Comparison of ENCODE assay signal across 7 mouse cellular contexts in the genomic region with DNA sequence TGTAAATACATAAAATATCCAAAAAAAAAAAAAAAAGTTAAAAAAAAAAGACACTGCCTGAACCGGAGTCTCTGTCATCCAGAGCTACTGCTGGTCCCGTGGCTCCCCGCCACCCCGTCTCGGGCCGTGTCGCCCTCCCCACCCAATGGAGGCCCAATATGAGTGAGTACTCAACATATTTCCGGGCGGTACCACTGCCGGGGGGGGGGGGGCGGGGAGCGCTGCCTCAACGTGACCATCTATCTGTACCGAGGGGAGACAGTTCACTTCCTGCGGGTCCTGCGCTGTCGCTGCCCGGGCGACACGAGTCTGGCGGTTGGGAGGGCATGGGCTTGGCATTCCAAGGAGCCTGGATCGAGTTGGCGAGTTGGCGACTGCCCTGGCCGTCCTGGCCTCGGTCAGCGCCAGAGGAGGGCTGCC. TPM values are rescaled to one million over a fixed set of nuclear protein-coding genes. Genes with fewer than 3 reads are reported as not detected.
DNase-seq lines count a peak whose midpoint lies in the region; ATAC-seq and TF ChIP-seq lines count a peak whose summit lies in the region.

No protein-coding gene starts in this region.

- H3K36me3 ChIP-seq in embryonic facial prominence, embryonic 11.5 days (replicated peaks; ENCODE audit: control insufficient read depth, insufficient read depth, low read depth, low read length), result no peaks in the 10 kb centered on the region
- H3K36me3 ChIP-seq in intestine, embryonic 14.5 days (ENCODE audit: control insufficient read depth, insufficient read depth, low read length), result no peaks in the 10 kb centered on the region
- no peaks in the 10 kb centered on the region for H3K36me3 ChIP-seq in midbrain, embryonic 13.5 days

- H3K4me1 ChIP-seq in lung, adult 2 months (ENCODE audit: control insufficient read depth, insufficient read depth, low read length), result peaks cover 3% of the 10 kb centered on the region
- H3K4me1 ChIP-seq in embryonic facial prominence, embryonic 11.5 days (ENCODE audit: control insufficient read depth, insufficient read depth, low read length), result no peaks in the 10 kb centered on the region
- no peaks in the 10 kb centered on the region for H3K4me1 ChIP-seq in intestine, embryonic 14.5 days (replicated peaks; ENCODE audit: control insufficient read depth, insufficient read depth, low read length)
- no peaks in the 10 kb centered on the region for H3K4me1 ChIP-seq in midbrain, embryonic 13.5 days (replicated peaks)

- H3K27me3 ChIP-seq in embryonic facial prominence, embryonic 11.5 days (ENCODE audit: control insufficient read depth, insufficient read depth, low read length), result no peaks in the 10 kb centered on the region
- no peaks in the 10 kb centered on the region for H3K27me3 ChIP-seq in intestine, embryonic 14.5 days (replicated peaks; ENCODE audit: control insufficient read depth, insufficient read depth, low read length)
- H3K27me3 ChIP-seq in midbrain, embryonic 13.5 days, result 0 out of 2 replicates have a peak, but pooled peaks cover 6% of the 10 kb centered on the region

- H3K9me3 ChIP-seq in embryonic facial prominence, embryonic 11.5 days (replicated peaks; ENCODE audit: control insufficient read depth, low read length), result no peaks in the 10 kb centered on the region
- H3K9me3 ChIP-seq in intestine, embryonic 14.5 days (ENCODE audit: control insufficient read depth, low read length), result no peaks in the 10 kb centered on the region
- H3K9me3 ChIP-seq in midbrain, embryonic 13.5 days, result no peaks in the 10 kb centered on the region

- peak; percentile 11; the same call in 1 of the 2 replicates for TF ChIP-seq POLR2A in lung, adult 2 months (IDR thresholded peaks at IDR 0.05; ENCODE audit: borderline replicate concordance, extremely low read depth, low read depth, low read length)

- no peak; the same call in 1 of the 2 replicates for ATAC-seq in embryonic facial prominence, embryonic 11.5 days (replicated peaks; ENCODE audit: insufficient number of reproducible peaks, low FRiP score, low TSS enrichment, low read depth)
- ATAC-seq in intestine, embryonic 14.5 days (replicated peaks; ENCODE audit: low FRiP score, low TSS enrichment, low read depth), result 0 out of 2 replicates have a peak, but pooled peaks have one; percentile 27
- peak; percentile 37; the same call in 1 of the 2 replicates for ATAC-seq in midbrain, embryonic 13.5 days

- WGBS in lung, adult 2 months, result 12% methylated on average over 27 of the region's 27 CpGs
- WGBS in embryonic facial prominence, embryonic 11.5 days, result 24% methylated on average over 24 of the region's 27 CpGs
- WGBS in intestine, embryonic 14.5 days, result 33% methylated on average over 21 of the region's 27 CpGs
- WGBS in midbrain, embryonic 13.5 days, result 32% methylated on average over 26 of the region's 27 CpGs

- DNase-seq in lung, adult 2 months, result no peak
- no peak for DNase-seq in lung, adult 18-20 months
- DNase-seq in embryonic facial prominence, embryonic 11.5 days (ENCODE audit: low spot score), result no peak
- DNase-seq in intestine, embryonic 14.5 days (ENCODE audit: low spot score), result no peak
- no peak for DNase-seq in layer of hippocampus, adult 8-10 months (ENCODE audit: low spot score in 2 of 2)
- DNase-seq in left cerebral cortex, adult 8-10 months (ENCODE audit: low spot score in 2 of 2), result no peak

- peak overlapping the region; percentile 60 for H3K4me3 ChIP-seq in lung, adult 2 months (replicated peaks; ENCODE audit: extremely low read depth, low read depth, low read length)
- H3K4me3 ChIP-seq in embryonic facial prominence, embryonic 11.5 days (ENCODE audit: low read depth, low read length), result peak overlapping the region; percentile 18; the same call in 1 of the 2 replicates
- peak overlapping the region; percentile 20 for H3K4me3 ChIP-seq in intestine, embryonic 14.5 days (ENCODE audit: low read depth, low read length)
- peak overlapping the region; percentile 32 for H3K4me3 ChIP-seq in midbrain, embryonic 13.5 days (replicated peaks)

- no peak for TF ChIP-seq CTCF in lung, adult 2 months (IDR thresholded peaks at IDR 0.05; ENCODE audit: insufficient read depth, low read length)

- no peak overlapping the region; the same call in 1 of the 2 replicates for H3K9ac ChIP-seq in embryonic facial prominence, embryonic 11.5 days (replicated peaks; ENCODE audit: low read length)
- no peak overlapping the region; the same call in 1 of the 2 replicates for H3K9ac ChIP-seq in intestine, embryonic 14.5 days (ENCODE audit: low read length)
- H3K9ac ChIP-seq in midbrain, embryonic 13.5 days (replicated peaks), result peak overlapping the region; percentile 14; the same call in 1 of the 2 replicates

- peak overlapping the region; percentile 53 for H3K4me2 ChIP-seq in embryonic facial prominence, embryonic 11.5 days (ENCODE audit: low read depth, low read length)
- peak overlapping the region; percentile 63 for H3K4me2 ChIP-seq in intestine, embryonic 14.5 days (ENCODE audit: low read length)
- peak overlapping the region; percentile 56 for H3K4me2 ChIP-seq in midbrain, embryonic 13.5 days (replicated peaks)

- H3K27ac ChIP-seq in embryonic facial prominence, embryonic 11.5 days (replicated peaks; ENCODE audit: low read depth, low read length), result no peak overlapping the region
- H3K27ac ChIP-seq in intestine, embryonic 14.5 days (ENCODE audit: low read depth), result no peak overlapping the region
- no peak overlapping the region for H3K27ac ChIP-seq in midbrain, embryonic 13.5 days

RNA-seq across cellular contexts. Expression of a gene that starts 15.7 kb away (rescaled TPM):
- polyA plus RNA-seq in lung, adult 2 months (2012; rRNA removed), result 0.83 and 0.98 TPM in 2 replicates
- polyA plus RNA-seq in embryonic facial prominence, embryonic 11.5 days (2014; fragmentation: Nextera tagmentation; extraction: Ambion mirVana), result 0.84 and 0.92 TPM in 2 replicates
- polyA plus RNA-seq in intestine, embryonic 14.5 days (2014; fragmentation: Nextera tagmentation; extraction: Ambion mirVana), result 1.9 and 2.4 TPM in 2 replicates
- polyA plus RNA-seq in midbrain, embryonic 13.5 days (2015; fragmentation: Nextera tagmentation; extraction: Ambion mirVana), result 0.46 and 0.51 TPM in 2 replicates
- total RNA-seq in layer of hippocampus, adult 8-10 months (2022), result 1 to 10 TPM in 2 of 4 experiments, under 1 TPM in 2; 0.68 to 1.5 (median 0.91) TPM
- total RNA-seq in left cerebral cortex, adult 8-10 months (2022), result 1 to 10 TPM in 1 of 4 experiments, under 1 TPM in 3; 0.52 to 1.1 (median 0.65) TPM

RNA-seq across cellular contexts. Expression of a gene that starts 20.6 kb away (rescaled TPM):
- 9.9 and 10.3 TPM in 2 replicates for polyA plus RNA-seq in lung, adult 2 months (2012; rRNA removed)
- polyA plus RNA-seq in embryonic facial prominence, embryonic 11.5 days (2014; fragmentation: Nextera tagmentation; extraction: Ambion mirVana), result 21.4 and 24.7 TPM in 2 replicates
- polyA plus RNA-seq in intestine, embryonic 14.5 days (2014; fragmentation: Nextera tagmentation; extraction: Ambion mirVana), result 25.5 and 26.8 TPM in 2 replicates
- 25.4 and 26.3 TPM in 2 replicates for polyA plus RNA-seq in midbrain, embryonic 13.5 days (2015; fragmentation: Nextera tagmentation; extraction: Ambion mirVana)
- 10 to 100 TPM; 20.4 to 27.7 (median 26.1) TPM for total RNA-seq in layer of hippocampus, adult 8-10 months (2022)
- total RNA-seq in left cerebral cortex, adult 8-10 months (2022), result 10 to 100 TPM; 22.9 to 29.3 (median 26.9) TPM

RNA-seq across cellular contexts. Expression of a gene that starts 21.2 kb away (rescaled TPM):
- polyA plus RNA-seq in lung, adult 2 months (2012; rRNA removed), result 0.17 TPM in 1 of 2 replicates, not detected in the other
- polyA plus RNA-seq in embryonic facial prominence, embryonic 11.5 days (2014; fragmentation: Nextera tagmentation; extraction: Ambion mirVana), result 0.32 and 0.70 TPM in 2 replicates
- polyA plus RNA-seq in intestine, embryonic 14.5 days (2014; fragmentation: Nextera tagmentation; extraction: Ambion mirVana), result 0.44 TPM in 1 of 2 replicates, not detected in the other
- polyA plus RNA-seq in midbrain, embryonic 13.5 days (2015; fragmentation: Nextera tagmentation; extraction: Ambion mirVana), result 0.58 and 1.0 TPM in 2 replicates
- 1 to 10 TPM in 1 of 4 experiments, under 1 TPM in 3; 0.60 to 1.3 (median 0.79) TPM for total RNA-seq in layer of hippocampus, adult 8-10 months (2022)
- under 1 TPM; 0.40 to 0.54 (median 0.47) TPM for total RNA-seq in left cerebral cortex, adult 8-10 months (2022)

RNA-seq across cellular contexts. Expression of a gene that starts 31.8 kb away (rescaled TPM):
- polyA plus RNA-seq in lung, adult 2 months (2012; rRNA removed), result 0.05 and 0.06 TPM in 2 replicates
- polyA plus RNA-seq in embryonic facial prominence, embryonic 11.5 days (2014; fragmentation: Nextera tagmentation; extraction: Ambion mirVana), result 0.15 TPM in 1 of 2 replicates, not detected in the other
- polyA plus RNA-seq in intestine, embryonic 14.5 days (2014; fragmentation: Nextera tagmentation; extraction: Ambion mirVana), result 0.54 and 0.86 TPM in 2 replicates
- 0.28 and 0.31 TPM in 2 replicates for polyA plus RNA-seq in midbrain, embryonic 13.5 days (2015; fragmentation: Nextera tagmentation; extraction: Ambion mirVana)
- total RNA-seq in layer of hippocampus, adult 8-10 months (2022), result under 1 TPM in 2 of 4 experiments, not detected in 2; 0.14 to 0.20 TPM
- total RNA-seq in left cerebral cortex, adult 8-10 months (2022), result under 1 TPM in 2 of 4 experiments, not detected in 2; 0.25 to 0.33 TPM

RNA-seq across cellular contexts. Expression of a gene that starts 48.8 kb away (rescaled TPM):
- polyA plus RNA-seq in lung, adult 2 months (2012; rRNA removed), result 0.28 and 0.37 TPM in 2 replicates
- polyA plus RNA-seq in embryonic facial prominence, embryonic 11.5 days (2014; fragmentation: Nextera tagmentation; extraction: Ambion mirVana), result 1.4 and 1.9 TPM in 2 replicates
- polyA plus RNA-seq in intestine, embryonic 14.5 days (2014; fragmentation: Nextera tagmentation; extraction: Ambion mirVana), result 0.24 and 0.40 TPM in 2 replicates
- polyA plus RNA-seq in midbrain, embryonic 13.5 days (2015; fragmentation: Nextera tagmentation; extraction: Ambion mirVana), result 5.4 and 5.5 TPM in 2 replicates
- under 1 TPM in 1 of 4 experiments, not detected in 3; 0.14 TPM for total RNA-seq in layer of hippocampus, adult 8-10 months (2022)
- not detected for total RNA-seq in left cerebral cortex, adult 8-10 months (2022)
